Mouse (Mus musculus): ENCODE results near the gene P3h4. TPM values are rescaled to one million over a fixed set of nuclear protein-coding genes. Genes with fewer than 3 reads are reported as not detected.

The P3h4 gene
- 22.9 TPM for polyA plus RNA-seq (2014; fragmentation: Illumina TruSeq; extraction: RNeasy Lipid Tissue Mini Kit (QIAGEN cat#74804); ENCODE audit: low read depth, low replicate concordance)

DNA sequence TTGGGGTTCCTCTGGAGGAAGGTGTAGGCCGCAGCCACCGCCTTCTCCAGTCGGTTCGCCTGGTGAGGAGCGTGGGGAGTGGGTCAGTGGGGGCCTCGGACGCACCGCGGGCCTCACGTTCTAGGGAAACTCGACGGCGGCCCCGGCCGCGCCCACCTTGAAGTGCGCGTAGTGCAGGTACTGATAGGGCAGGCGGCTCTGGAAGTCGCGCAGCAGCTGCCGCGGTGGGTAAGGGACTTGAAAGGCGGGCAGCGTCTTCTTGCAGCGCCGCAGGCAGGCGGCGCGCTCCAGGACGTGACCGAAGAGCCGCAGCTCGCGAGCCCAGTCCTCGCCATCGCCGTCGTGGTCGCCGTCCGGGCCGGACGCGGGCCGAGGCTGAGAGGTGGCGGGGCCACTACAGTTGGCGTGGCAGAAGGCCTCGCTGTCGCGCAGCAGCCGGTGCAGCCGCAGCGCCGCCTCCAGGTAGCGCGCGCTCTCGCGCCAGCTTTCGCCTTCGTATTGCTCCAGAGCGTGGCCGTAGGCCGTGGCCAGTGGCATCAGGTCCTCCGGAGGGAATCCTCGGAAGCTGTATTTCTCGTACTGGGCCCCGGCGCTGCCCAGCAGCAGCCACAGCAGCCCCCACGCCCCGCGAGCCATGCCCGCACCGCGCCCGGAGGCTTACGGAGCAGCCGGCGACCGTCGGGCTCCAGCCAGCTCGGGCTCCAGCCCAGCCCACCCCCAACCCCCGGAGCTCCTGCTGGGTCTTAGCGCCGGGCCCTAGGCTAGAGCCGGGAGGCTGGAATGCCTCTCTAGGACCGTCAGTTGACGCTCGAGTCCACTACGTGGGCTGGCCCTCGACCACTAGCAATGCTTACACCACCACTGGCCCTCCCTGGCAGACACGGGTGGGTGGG lies at the start of gene P3h4:
TSS of gene P3h4 (minus strand) at position 816 of the 893 bp plus-strand sequence.

DNA sequence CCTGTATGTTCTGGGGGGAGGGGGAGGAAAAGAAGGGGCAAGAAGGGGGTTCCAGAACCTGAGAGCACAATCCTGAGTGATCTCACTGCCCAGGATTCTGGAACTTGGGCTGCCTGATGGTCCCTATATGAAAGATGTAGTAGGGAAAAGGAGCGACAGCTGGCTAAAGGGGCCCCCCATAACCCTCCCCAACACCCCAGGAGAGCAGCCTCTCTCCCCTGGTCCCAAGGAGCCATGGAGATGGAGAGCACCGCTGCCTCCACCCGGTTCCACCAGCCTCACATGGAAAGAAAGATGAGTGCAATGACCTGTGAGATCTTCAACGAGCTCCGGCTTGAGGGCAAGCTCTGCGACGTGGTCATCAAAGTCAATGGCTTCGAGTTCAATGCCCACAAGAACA lies 27.2 kb upstream of the P3h4 start, which contains the start of the genes Nt5c3b and Klhl10:
TSS of gene Nt5c3b (minus strand) at position 12 of the 400 bp plus-strand sequence.
TSS of gene Klhl10 (plus strand) at position 121 of the 400 bp plus-strand sequence.

GRCm38 (mm10) chr11:100414914-100415822 lies 532 bp upstream of the P3h4 start, which contains the start of gene Fkbp10:
TSS of gene Fkbp10 (plus strand) at chr11:100415697.

DNA sequence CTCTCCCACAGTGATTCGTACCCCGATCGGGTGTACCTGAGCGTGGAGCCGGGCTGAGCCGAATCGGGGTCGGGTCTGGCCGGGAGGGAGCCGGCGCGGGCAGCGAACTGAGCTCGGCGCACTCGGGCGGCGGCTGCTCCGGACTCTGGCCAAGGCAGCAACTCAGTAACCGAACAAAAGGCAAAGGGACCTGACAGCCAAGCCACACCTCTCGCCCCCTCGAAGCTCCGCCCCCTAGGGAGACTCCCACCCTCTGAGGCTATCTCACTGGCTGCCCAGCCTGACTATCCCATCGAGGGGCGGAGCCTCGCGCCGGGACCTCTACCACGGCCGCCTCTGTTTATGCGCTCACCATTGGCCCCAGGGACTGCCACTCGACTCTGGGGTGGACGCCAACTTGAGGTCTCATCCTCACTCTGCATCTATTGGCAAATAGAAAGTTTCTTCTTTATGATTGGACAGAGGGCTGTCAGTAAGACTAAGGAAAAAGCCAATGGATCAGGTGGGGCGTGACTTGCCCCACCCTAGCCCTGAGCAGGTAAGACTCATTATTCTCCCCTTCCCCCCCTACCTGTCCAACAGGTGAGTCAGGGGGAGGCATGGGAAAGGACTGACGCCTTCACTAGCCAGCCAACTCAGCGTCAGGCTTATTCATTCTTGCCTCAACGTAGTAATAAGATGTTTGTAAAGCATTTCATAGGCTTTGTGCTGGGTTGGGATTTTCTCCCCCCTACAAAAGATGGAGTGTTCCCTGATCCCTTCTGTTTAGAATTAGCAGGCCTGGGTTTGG lies 16.8 kb downstream of the P3h4 start, which contains the start of gene Jup:
TSS of gene Jup (minus strand) at position 164 of the 790 bp plus-strand sequence.

Other genes with a start within 250 kb of the P3h4 start
- gene Krt9, start 221.6 kb downstream of the P3h4 start, polyA plus RNA-seq (2014; fragmentation: Illumina TruSeq; extraction: RNeasy Lipid Tissue Mini Kit (QIAGEN cat#74804); ENCODE audit: low read depth, low replicate concordance): not detected
- gene Krt14, start 207.3 kb downstream of the P3h4 start, polyA plus RNA-seq (2014; fragmentation: Illumina TruSeq; extraction: RNeasy Lipid Tissue Mini Kit (QIAGEN cat#74804); ENCODE audit: low read depth, low replicate concordance): 34.6 TPM
- not detected for gene Krt16, start 165.9 kb downstream of the P3h4 start, polyA plus RNA-seq (2014; fragmentation: Illumina TruSeq; extraction: RNeasy Lipid Tissue Mini Kit (QIAGEN cat#74804); ENCODE audit: low read depth, low replicate concordance)
- 2.0 TPM for gene Krt17, start 153.8 kb downstream of the P3h4 start, polyA plus RNA-seq (2014; fragmentation: Illumina TruSeq; extraction: RNeasy Lipid Tissue Mini Kit (QIAGEN cat#74804); ENCODE audit: low read depth, low replicate concordance)
- gene Krt42, start 145.0 kb downstream of the P3h4 start, polyA plus RNA-seq (2014; fragmentation: Illumina TruSeq; extraction: RNeasy Lipid Tissue Mini Kit (QIAGEN cat#74804); ENCODE audit: low read depth, low replicate concordance): not detected
- gene Eif1, start 95.0 kb downstream of the P3h4 start, polyA plus RNA-seq (2014; fragmentation: Illumina TruSeq; extraction: RNeasy Lipid Tissue Mini Kit (QIAGEN cat#74804); ENCODE audit: low read depth, low replicate concordance): 496 TPM
- gene Gast, start 80.4 kb downstream of the P3h4 start, polyA plus RNA-seq (2014; fragmentation: Illumina TruSeq; extraction: RNeasy Lipid Tissue Mini Kit (QIAGEN cat#74804); ENCODE audit: low read depth, low replicate concordance): not detected
- gene Hap1, start 58.7 kb downstream of the P3h4 start, polyA plus RNA-seq (2014; fragmentation: Illumina TruSeq; extraction: RNeasy Lipid Tissue Mini Kit (QIAGEN cat#74804); ENCODE audit: low read depth, low replicate concordance): 33.4 TPM
- 129 TPM for gene Jup, start 17.1 kb downstream of the P3h4 start, polyA plus RNA-seq (2014; fragmentation: Illumina TruSeq; extraction: RNeasy Lipid Tissue Mini Kit (QIAGEN cat#74804); ENCODE audit: low read depth, low replicate concordance)
- 17.5 TPM for gene Fkbp10, start 861 bp upstream of the P3h4 start, polyA plus RNA-seq (2014; fragmentation: Illumina TruSeq; extraction: RNeasy Lipid Tissue Mini Kit (QIAGEN cat#74804); ENCODE audit: low read depth, low replicate concordance)
- gene Nt5c3b, start 27.0 kb upstream of the P3h4 start, polyA plus RNA-seq (2014; fragmentation: Illumina TruSeq; extraction: RNeasy Lipid Tissue Mini Kit (QIAGEN cat#74804); ENCODE audit: low read depth, low replicate concordance): 33.0 TPM
- gene Klhl10, start 27.1 kb upstream of the P3h4 start, polyA plus RNA-seq (2014; fragmentation: Illumina TruSeq; extraction: RNeasy Lipid Tissue Mini Kit (QIAGEN cat#74804); ENCODE audit: low read depth, low replicate concordance): 12.0 TPM
- gene Klhl11, start 57.9 kb upstream of the P3h4 start, polyA plus RNA-seq (2014; fragmentation: Illumina TruSeq; extraction: RNeasy Lipid Tissue Mini Kit (QIAGEN cat#74804); ENCODE audit: low read depth, low replicate concordance): 3.8 TPM
- 416 TPM for gene Acly, start 113.2 kb upstream of the P3h4 start, polyA plus RNA-seq (2014; fragmentation: Illumina TruSeq; extraction: RNeasy Lipid Tissue Mini Kit (QIAGEN cat#74804); ENCODE audit: low read depth, low replicate concordance)
- 7.9 TPM for gene Ttc25, start 130.8 kb upstream of the P3h4 start, polyA plus RNA-seq (2014; fragmentation: Illumina TruSeq; extraction: RNeasy Lipid Tissue Mini Kit (QIAGEN cat#74804); ENCODE audit: low read depth, low replicate concordance)
- 21.8 TPM for gene Cnp, start 160.1 kb upstream of the P3h4 start, polyA plus RNA-seq (2014; fragmentation: Illumina TruSeq; extraction: RNeasy Lipid Tissue Mini Kit (QIAGEN cat#74804); ENCODE audit: low read depth, low replicate concordance)
- 36.0 TPM for gene Nkiras2, start 204.4 kb upstream of the P3h4 start, polyA plus RNA-seq (2014; fragmentation: Illumina TruSeq; extraction: RNeasy Lipid Tissue Mini Kit (QIAGEN cat#74804); ENCODE audit: low read depth, low replicate concordance)
- 171 TPM for gene Dnajc7, start 205.3 kb upstream of the P3h4 start, polyA plus RNA-seq (2014; fragmentation: Illumina TruSeq; extraction: RNeasy Lipid Tissue Mini Kit (QIAGEN cat#74804); ENCODE audit: low read depth, low replicate concordance)